Mouse (Mus musculus): ENCODE data around the gene Tbc1d25. TPM values are rescaled to one million over a fixed set of nuclear protein-coding genes. Genes with fewer than 3 reads are reported as not detected.

The Tbc1d25 gene
- polyA plus RNA-seq, 1 experiment from 2014 or later, result 13.5 TPM

DNA sequence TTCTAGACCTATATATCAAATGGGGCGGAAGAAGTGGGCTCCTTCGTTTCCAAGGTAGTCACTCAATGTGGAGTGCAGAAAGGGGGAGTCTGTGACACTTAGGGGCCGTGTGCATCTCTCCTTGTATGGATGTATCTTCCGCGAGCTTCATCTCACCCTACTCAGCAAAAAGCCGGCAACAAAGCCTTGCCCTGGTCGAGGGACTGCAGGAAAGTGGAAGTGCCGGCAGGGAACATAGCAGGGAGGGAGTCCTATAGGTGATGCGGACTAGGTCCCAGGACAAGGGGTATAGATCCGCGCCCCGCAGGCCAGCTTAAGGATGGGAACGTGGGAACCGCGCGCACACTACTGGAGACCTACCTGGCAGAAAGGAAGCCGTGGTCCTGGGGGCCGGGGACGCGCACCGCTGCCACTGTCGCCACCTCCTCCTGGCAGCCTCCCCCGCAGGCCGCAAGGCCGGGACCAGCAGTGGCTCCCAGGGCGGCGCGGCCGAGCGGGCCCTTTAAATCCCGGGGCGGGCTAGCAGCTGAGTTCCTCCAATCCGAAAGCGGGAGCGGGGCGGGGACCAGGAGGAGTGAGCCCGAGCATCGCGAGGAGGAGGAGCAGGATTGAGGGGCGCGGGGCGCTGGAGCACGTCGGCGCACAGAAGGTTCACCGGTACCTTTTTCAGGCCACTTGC is 30.2 kb upstream of the Tbc1d25 start, which contains the start of gene Porcn:
Porcn (minus strand) TSS at position 511 of the 679 bp plus-strand sequence.
- Histone ChIP-seq H3K9me3 (no peaks in the 10 kb centered on the region), H3K36me3 (replicated peaks) (no peaks in the 10 kb centered on the region), H3K27ac (no peak within 1 kb of the TSS), H3K4me3 (replicated peaks) (peak within 1 kb of the TSS; percentile 51), H3K4me1 (no peaks in the 10 kb centered on the region; the same call in 1 of the 2 replicates), H3K27me3 (no peaks in the 10 kb centered on the region), H3K9ac (peak within 1 kb of the TSS; percentile 56), H3K4me2 (peak within 1 kb of the TSS; percentile 57)
- ATAC-seq (ENCODE audit: low FRiP score), result peak; percentile 97
- WGBS, result 15% methylated on average over 39 of the region's 46 CpGs

DNA sequence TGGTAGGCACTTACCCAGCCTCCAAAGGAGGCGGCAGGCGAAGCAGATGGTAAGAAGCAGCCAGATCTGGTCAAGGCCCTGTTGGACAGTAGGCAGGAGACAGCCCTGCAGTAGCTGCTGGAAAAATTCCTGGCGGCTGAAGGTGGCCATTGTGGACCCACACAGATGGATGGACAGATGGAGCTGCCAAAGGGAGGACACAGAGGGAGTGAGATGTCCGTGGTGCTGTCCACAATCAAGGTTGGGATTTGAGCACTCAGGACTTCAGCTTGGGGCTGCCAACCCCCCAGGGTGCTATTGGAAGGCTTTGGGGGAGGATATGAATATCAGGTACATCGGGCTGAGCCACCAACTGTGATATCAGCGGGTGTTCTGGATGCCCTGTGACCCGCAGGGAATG is 29.6 kb upstream of the Tbc1d25 start:
- 39% methylated on average over 7 of the region's 7 CpGs for WGBS
- H3K4me3 ChIP-seq (replicated peaks), result peak overlapping the region; percentile 51
- 0 out of 2 replicates have a peak overlapping the region, but pooled peaks have one; percentile 56 for H3K9ac ChIP-seq
- no peaks in the 10 kb centered on the region; the same call in 1 of the 2 replicates for H3K4me1 ChIP-seq
- no peak for ATAC-seq (ENCODE audit: low FRiP score)
- H3K27ac ChIP-seq, result no peak overlapping the region
- H3K9me3 ChIP-seq, result no peaks in the 10 kb centered on the region
- H3K27me3 ChIP-seq, result no peaks in the 10 kb centered on the region
- peak overlapping the region; percentile 57 for H3K4me2 ChIP-seq
- no peaks in the 10 kb centered on the region for H3K36me3 ChIP-seq (replicated peaks)

DNA sequence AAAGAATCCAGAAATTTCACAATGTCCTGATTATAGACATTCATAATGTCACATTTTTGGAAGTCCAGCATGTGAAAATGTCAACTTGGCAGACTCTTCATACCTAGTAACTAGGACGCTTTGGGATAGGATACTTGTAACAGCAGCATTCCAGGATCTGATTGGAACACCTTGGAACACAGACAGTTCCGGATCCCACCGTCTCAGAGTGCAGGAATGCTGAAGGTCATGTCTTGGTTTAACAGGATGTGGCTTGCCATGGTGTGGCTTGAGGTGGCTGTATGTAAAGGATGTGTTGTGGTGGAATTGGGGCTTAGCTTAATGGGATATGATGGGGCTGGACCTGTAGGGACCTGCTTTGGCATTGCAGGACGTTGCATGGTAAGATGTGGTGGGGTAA is 29.1 kb upstream of the Tbc1d25 start:
- ATAC-seq (ENCODE audit: low FRiP score), result no peak
- 64% methylated on average over 4 of the region's 4 CpGs for WGBS
- Histone ChIP-seq H3K4me1 (no peaks in the 10 kb centered on the region; the same call in 1 of the 2 replicates), H3K36me3 (replicated peaks) (no peaks in the 10 kb centered on the region), H3K4me3 (replicated peaks) (no peak overlapping the region), H3K9me3 (no peaks in the 10 kb centered on the region), H3K27ac (no peak overlapping the region), H3K27me3 (no peaks in the 10 kb centered on the region), H3K9ac (no peak overlapping the region), H3K4me2 (no peak overlapping the region)

GRCm38 (mm10) chrX:8204076-8204475 is 28.1 kb upstream of the Tbc1d25 start:
- Histone ChIP-seq H3K4me3 (replicated peaks) (no peak overlapping the region), H3K9me3 (no peaks in the 10 kb centered on the region), H3K4me2 (no peak overlapping the region), H3K36me3 (replicated peaks) (0 out of 2 replicates have a peak, but pooled peaks cover 3% of the 10 kb centered on the region), H3K27me3 (no peaks in the 10 kb centered on the region), H3K27ac (no peak overlapping the region), H3K4me1 (no peaks in the 10 kb centered on the region; the same call in 1 of the 2 replicates), H3K9ac (no peak overlapping the region)
- 88% methylated on average over 10 of the region's 10 CpGs for WGBS
- no peak for ATAC-seq (ENCODE audit: low FRiP score)

GRCm38 (mm10) chrX:8203105-8203504 is 27.1 kb upstream of the Tbc1d25 start:
- WGBS, result 87% methylated on average over 14 of the region's 14 CpGs

GRCm38 (mm10) chrX:8193419-8193723 is 17.4 kb upstream of the Tbc1d25 start, which contains the start of gene Ebp:
Gene Ebp (minus strand): TSS chrX:8193512.
- ATAC-seq (ENCODE audit: low FRiP score), result peak; percentile 40; the same call in 1 of the 2 replicates
- Histone ChIP-seq H3K9ac (peak within 1 kb of the TSS; percentile 50; the same call in 1 of the 2 replicates), H3K4me2 (peak within 1 kb of the TSS; percentile 55), H3K4me1 (peaks cover 4% of the 10 kb centered on the region; the same call in 1 of the 2 replicates), H3K9me3 (no peaks in the 10 kb centered on the region), H3K36me3 (replicated peaks) (no peaks in the 10 kb centered on the region), H3K27me3 (no peaks in the 10 kb centered on the region), H3K27ac (peak within 1 kb of the TSS; percentile 79), H3K4me3 (replicated peaks) (peak within 1 kb of the TSS; percentile 48)
- 25% methylated on average over 10 of the region's 10 CpGs for WGBS

More at GRCm38 (mm10) chrX:8203105-8203504, 27.1 kb upstream of the Tbc1d25 start:
- Histone ChIP-seq H3K4me2 (no peak overlapping the region), H3K27ac (no peak overlapping the region), H3K27me3 (no peaks in the 10 kb centered on the region), H3K4me1 (no peaks in the 10 kb centered on the region; the same call in 1 of the 2 replicates), H3K9ac (no peak overlapping the region), H3K36me3 (replicated peaks) (0 out of 2 replicates have a peak, but pooled peaks cover 3% of the 10 kb centered on the region), H3K9me3 (no peaks in the 10 kb centered on the region), H3K4me3 (replicated peaks) (no peak overlapping the region)
- no peak for ATAC-seq (ENCODE audit: low FRiP score)

- Histone ChIP-seq H3K4me3 (replicated peaks) (peak overlapping the region; percentile 48), H3K27ac (peak overlapping the region; percentile 79), H3K36me3 (replicated peaks) (no peaks in the 10 kb centered on the region), H3K4me2 (peak overlapping the region; percentile 55), H3K9me3 (no peaks in the 10 kb centered on the region), H3K4me1 (peaks cover 4% of the 10 kb centered on the region; the same call in 1 of the 2 replicates), H3K27me3 (no peaks in the 10 kb centered on the region), H3K9ac (peak overlapping the region; percentile 50; the same call in 1 of the 2 replicates)
- 20% methylated on average over 37 of the region's 38 CpGs for WGBS
- peak; percentile 97 for ATAC-seq (ENCODE audit: low FRiP score)
These were observed 16.8 kb upstream of the Tbc1d25 start for GRCm38 (mm10) chrX:8192640-8193418.

GRCm38 (mm10) chrX:8192126-8192639 is 16.2 kb upstream of the Tbc1d25 start:
- 19% methylated on average over 13 of the region's 13 CpGs for WGBS

GRCm38 (mm10) chrX:8182871-8183540 is 7.0 kb upstream of the Tbc1d25 start:
- no peaks in the 10 kb centered on the region for H3K27me3 ChIP-seq
- 15% methylated on average over 7 of the region's 7 CpGs for WGBS

More at GRCm38 (mm10) chrX:8192126-8192639, 16.2 kb upstream of the Tbc1d25 start:
- Histone ChIP-seq H3K9ac (peak overlapping the region; percentile 50), H3K4me1 (peaks cover 4% of the 10 kb centered on the region; the same call in 1 of the 2 replicates), H3K36me3 (replicated peaks) (no peaks in the 10 kb centered on the region), H3K27me3 (no peaks in the 10 kb centered on the region), H3K9me3 (no peaks in the 10 kb centered on the region), H3K4me3 (replicated peaks) (peak overlapping the region; percentile 48), H3K27ac (peak overlapping the region; percentile 79; the same call in 1 of the 2 replicates), H3K4me2 (peak overlapping the region; percentile 55)
- ATAC-seq (ENCODE audit: low FRiP score), result no peak; the same call in 1 of the 2 replicates

DNA sequence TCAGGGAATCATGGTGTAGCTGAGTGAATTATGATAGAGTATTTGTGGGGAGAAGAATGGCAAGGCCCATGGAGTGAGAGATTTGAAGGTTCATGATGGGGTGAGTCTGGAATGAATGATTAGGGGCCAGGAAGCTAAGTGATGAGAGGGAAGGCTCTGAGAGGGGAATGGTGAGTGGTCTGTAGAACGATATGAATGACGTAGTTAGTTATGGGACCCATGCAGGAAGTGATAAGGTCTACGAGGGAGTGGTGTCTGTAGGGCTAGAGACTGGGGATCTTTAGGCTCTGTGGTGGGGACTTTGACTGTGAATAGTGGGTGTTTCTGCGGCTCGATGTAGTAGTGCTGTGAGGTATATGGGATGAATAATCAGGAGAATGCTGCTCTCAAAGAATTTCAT is 3.7 kb upstream of the Tbc1d25 start:
- H3K27me3 ChIP-seq, result no peaks in the 10 kb centered on the region
- ATAC-seq (ENCODE audit: low FRiP score), result no peak
- H3K36me3 ChIP-seq (replicated peaks), result no peaks in the 10 kb centered on the region
- H3K4me2 ChIP-seq, result no peak overlapping the region
- no peak overlapping the region for H3K9ac ChIP-seq
- no peaks in the 10 kb centered on the region for H3K9me3 ChIP-seq
- WGBS, result 89% methylated on average over 5 of the region's 5 CpGs
- H3K27ac ChIP-seq, result no peak overlapping the region
- no peak overlapping the region for H3K4me3 ChIP-seq (replicated peaks)
- peaks cover 3% of the 10 kb centered on the region; the same call in 1 of the 2 replicates for H3K4me1 ChIP-seq

More at GRCm38 (mm10) chrX:8182871-8183540, 7.0 kb upstream of the Tbc1d25 start:
- H3K9me3 ChIP-seq, result no peaks in the 10 kb centered on the region
- no peak overlapping the region for H3K4me3 ChIP-seq (replicated peaks)
- ATAC-seq (ENCODE audit: low FRiP score), result no peak
- H3K27ac ChIP-seq, result no peak overlapping the region
- H3K4me2 ChIP-seq, result no peak overlapping the region
- H3K36me3 ChIP-seq (replicated peaks), result 0 out of 2 replicates have a peak, but pooled peaks cover 11% of the 10 kb centered on the region
- H3K4me1 ChIP-seq, result no peaks in the 10 kb centered on the region
- H3K9ac ChIP-seq, result no peak overlapping the region

DNA sequence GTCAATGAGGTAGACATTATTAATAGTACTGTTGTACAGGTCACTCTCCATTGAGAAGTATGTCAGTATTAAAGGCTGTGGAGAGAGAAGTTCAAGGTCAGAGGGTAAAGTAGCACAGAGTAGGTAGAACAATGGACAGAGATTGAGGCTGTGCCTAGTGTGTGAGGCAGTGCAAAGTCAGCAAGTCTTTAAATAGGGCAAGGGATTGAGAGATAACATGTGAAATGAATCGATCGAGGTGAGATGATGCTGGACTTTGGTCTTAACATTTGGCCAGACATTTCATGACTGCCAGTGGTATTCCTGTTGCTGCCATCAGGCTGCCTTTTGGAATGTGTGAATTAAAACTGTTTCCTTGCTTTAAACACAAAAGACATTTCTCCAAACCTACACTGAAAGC is 2.9 kb upstream of the Tbc1d25 start:
- no peak for ATAC-seq (ENCODE audit: low FRiP score)
- Histone ChIP-seq H3K4me2 (no peak overlapping the region), H3K4me3 (replicated peaks) (no peak overlapping the region), H3K27ac (no peak overlapping the region), H3K9me3 (no peaks in the 10 kb centered on the region), H3K4me1 (peaks cover 4% of the 10 kb centered on the region; the same call in 1 of the 2 replicates), H3K9ac (no peak overlapping the region), H3K36me3 (replicated peaks) (no peaks in the 10 kb centered on the region), H3K27me3 (no peaks in the 10 kb centered on the region)
- WGBS, result 95% methylated on average over 2 of the region's 2 CpGs

Measured in forebrain, embryonic 12.5 days (tissue).